Mouse (Mus musculus) heart, embryonic 16.5 days (tissue): ENCODE measurements around the gene Vmn2r16. TPM values are rescaled to one million over a fixed set of nuclear protein-coding genes. Genes with fewer than 3 reads are reported as not detected.

Experiments used
- ATAC-seq: fragments of 200-750 bp; cut with Nextera tagmentation; replicated peaks from 2 replicates; pipeline ENCODE4 v1.8.0; 2017; ENCODE audit warnings: moderate number of reproducible peaks; ENCODE audit not compliant: insufficient read depth, low FRiP score; ENCODE audit errors: extremely low read depth
- H3K27ac ChIP-seq: fragments of 300-500 bp; sonication (generic); 2 replicates; pipeline ENCODE4 v1.5.1; 2014; ENCODE audit warnings: mild to moderate bottlenecking, low read length, control low read depth, moderate library complexity
- H3K27me3 ChIP-seq: fragments of 300-500 bp; sonication (generic); 2 replicates; pipeline ENCODE4 v1.6.1; 2014; ENCODE audit warnings: low read length, mixed read lengths; ENCODE audit not compliant: control insufficient read depth, insufficient read depth
- H3K36me3 ChIP-seq: fragments of 300-500 bp; sonication (generic); 2 replicates; pipeline ENCODE4 v1.6.1; 2014; ENCODE audit not compliant: control insufficient read depth, insufficient read depth
- H3K4me1 ChIP-seq: fragments of 300-500 bp; sonication (generic); 2 replicates; pipeline ENCODE4 v1.6.1; 2014; ENCODE audit warnings: low read length, mixed read lengths; ENCODE audit not compliant: control insufficient read depth, insufficient read depth
- H3K4me2 ChIP-seq: fragments of 300-500 bp; sonication (generic); 2 replicates; pipeline ENCODE4 v1.6.1; 2014; ENCODE audit warnings: low read depth, mild to moderate bottlenecking, control low read depth, low read length
- H3K4me3 ChIP-seq: fragments of 300-500 bp; sonication (generic); 2 replicates; pipeline ENCODE4 v1.5.1; 2014; ENCODE audit warnings: mild to moderate bottlenecking, control low read depth, low read length
- H3K9ac ChIP-seq: fragments of 300-500 bp; sonication (generic); 2 replicates; pipeline ENCODE4 v1.6.1; 2014; ENCODE audit warnings: low read length, control low read depth
- H3K9me3 ChIP-seq: fragments of 300-500 bp; sonication (generic); replicated peaks from 2 replicates; pipeline ENCODE4 v1.6.1; 2016; ENCODE audit warnings: low read length; ENCODE audit not compliant: control insufficient read depth
- WGBS: fragments of 180-500 bp; shearing (Covaris S2); extraction: QIAGEN DNeasy Blood & Tissue Kit; methylation state at CpG from one replicate; pipeline ENCODE4 v1.1.7; 2014; 5-methylcytosine and 5-hydroxymethylcytosine counted together
- polyA plus RNA-seq: library from polyadenylated mRNA; unstranded; fragments of >200 nt; fragmentation: Nextera tagmentation; extraction: Ambion mirVana; gene quantifications from 2 replicates; pipeline ENCODE4 v1.2.1, GENCODE M21; 2015

Gene Vmn2r16
- not detected in 2 replicates for polyA plus RNA-seq

DNA sequence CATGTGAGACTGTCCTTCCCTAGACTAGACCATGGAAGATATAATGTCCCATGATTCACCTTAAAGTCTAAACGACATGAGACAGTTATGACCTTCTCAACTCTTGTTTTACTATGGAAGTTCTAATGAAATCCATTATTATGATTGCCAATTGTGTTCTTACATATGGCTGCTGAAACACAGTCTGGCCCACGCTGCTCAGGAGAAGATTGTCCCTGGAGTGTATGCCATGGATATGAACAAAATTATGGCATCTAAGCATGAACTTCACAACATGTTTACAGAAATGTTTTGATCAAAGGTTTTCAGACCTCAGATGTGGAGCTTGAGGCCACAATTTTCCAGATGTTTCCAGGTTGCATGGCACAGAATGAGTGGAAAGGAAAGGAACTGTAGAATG, at the start of gene Vmn2r16:
Gene Vmn2r16, plus strand, starts transcription at position 301 of the 400 bp plus-strand sequence.
- no peaks in the 10 kb centered on the region for H3K36me3 ChIP-seq
- no peaks in the 10 kb centered on the region for H3K27me3 ChIP-seq
- peaks cover 12% of the 10 kb centered on the region for H3K9me3 ChIP-seq
- no peak within 1 kb of the TSS for H3K4me3 ChIP-seq
- WGBS = 49% methylated on average over 2 of the region's 2 CpGs
- H3K9ac ChIP-seq = no peak within 1 kb of the TSS
- ATAC-seq = no peak
- no peaks in the 10 kb centered on the region for H3K4me1 ChIP-seq
- no peak within 1 kb of the TSS for H3K27ac ChIP-seq
- H3K4me2 ChIP-seq = no peak within 1 kb of the TSS

DNA sequence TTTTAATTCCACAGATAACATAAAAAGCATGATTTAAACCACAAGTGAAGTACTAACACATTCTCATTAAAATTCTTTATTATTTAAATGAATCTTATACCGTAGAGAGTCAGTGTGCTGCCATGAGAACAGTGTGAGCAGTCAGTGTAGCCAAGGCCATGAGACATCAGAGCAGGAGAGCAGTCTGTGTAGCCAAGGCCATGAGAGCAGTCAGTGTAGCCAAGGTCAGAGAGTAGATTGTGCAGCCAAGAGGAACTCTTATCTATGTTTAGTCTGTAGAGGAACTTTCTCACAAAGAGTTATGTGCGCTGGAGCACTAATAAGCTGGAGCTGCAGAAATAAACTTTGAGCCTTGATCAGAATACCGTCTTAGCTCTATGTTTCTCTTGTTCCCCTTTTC, 35.3 kb upstream of the Vmn2r16 start:
- no peak overlapping the region for H3K4me2 ChIP-seq
- no peak overlapping the region for H3K4me3 ChIP-seq
- no peak overlapping the region for H3K27ac ChIP-seq
- no peaks in the 10 kb centered on the region; the same call in none of the 2 replicates for H3K9me3 ChIP-seq
- no peaks in the 10 kb centered on the region for H3K4me1 ChIP-seq
- WGBS = 69% methylated on average over 3 of the region's 3 CpGs
- no peak for ATAC-seq
- no peaks in the 10 kb centered on the region for H3K36me3 ChIP-seq
- H3K27me3 ChIP-seq = no peaks in the 10 kb centered on the region
- no peak overlapping the region for H3K9ac ChIP-seq

DNA sequence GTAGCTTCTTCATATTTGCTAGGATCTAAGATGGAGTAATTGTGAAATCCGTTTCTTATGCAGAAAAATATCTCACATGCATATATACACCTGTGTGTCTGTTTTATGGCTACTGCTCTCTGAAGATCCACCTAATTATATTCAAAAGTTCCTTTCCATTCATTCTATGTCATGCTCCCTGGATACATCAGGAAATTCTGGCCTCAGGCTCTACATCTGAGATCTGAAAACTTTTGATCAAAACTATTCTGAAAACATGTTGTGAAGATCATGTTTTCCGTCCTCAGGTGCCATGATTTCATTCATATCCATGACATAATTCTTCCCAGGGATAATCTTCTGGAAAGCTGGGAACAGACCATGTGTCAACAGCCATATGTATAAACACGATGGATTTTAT, 32.4 kb upstream of the Vmn2r16 start, which contains the start of gene Vmn2r15:
Gene Vmn2r15, minus strand, starts transcription at position 101 of the 400 bp plus-strand sequence.
- Histone ChIP-seq H3K9me3 (no peaks in the 10 kb centered on the region; the same call in 1 of the 2 replicates), H3K36me3 (no peaks in the 10 kb centered on the region), H3K9ac (no peak within 1 kb of the TSS), H3K4me2 (no peak within 1 kb of the TSS), H3K27me3 (no peaks in the 10 kb centered on the region), H3K4me3 (no peak within 1 kb of the TSS), H3K4me1 (no peaks in the 10 kb centered on the region), H3K27ac (no peak within 1 kb of the TSS)
- ATAC-seq = no peak
- WGBS = 42% methylated on average over 3 of the region's 3 CpGs

- 48% methylated on average over 2 of the region's 2 CpGs for WGBS
- Histone ChIP-seq H3K9ac (no peak within 1 kb of the TSS), H3K4me2 (no peak within 1 kb of the TSS), H3K4me3 (no peak within 1 kb of the TSS), H3K9me3 (peaks cover 5% of the 10 kb centered on the region), H3K4me1 (no peaks in the 10 kb centered on the region), H3K27ac (no peak within 1 kb of the TSS), H3K27me3 (no peaks in the 10 kb centered on the region), H3K36me3 (no peaks in the 10 kb centered on the region)
- ATAC-seq = no peak
Measured at GRCm38 (mm10) chr5:109419388-109419787, 89.4 kb downstream of the Vmn2r16 start, which contains the start of gene Vmn2r17. Gene Vmn2r17 (plus strand): TSS chr5:109419688.

Other genes starting within 250 kb of the Vmn2r16 start
- not detected in 2 replicates for gene Vmn2r12, start 232.2 kb upstream of the Vmn2r16 start, polyA plus RNA-seq
- gene Vmn2r13, start 138.0 kb upstream of the Vmn2r16 start, polyA plus RNA-seq = not detected in 2 replicates
- gene Vmn2r14, start 105.5 kb upstream of the Vmn2r16 start, polyA plus RNA-seq = not detected in 2 replicates
- gene Vmn2r15, start 32.5 kb upstream of the Vmn2r16 start, polyA plus RNA-seq = not detected in 2 replicates
- not detected in 2 replicates for gene Vmn2r17, start 89.5 kb downstream of the Vmn2r16 start, polyA plus RNA-seq
- 9.0 and 10.0 TPM in 2 replicates for gene Crlf2, start 228.8 kb downstream of the Vmn2r16 start, polyA plus RNA-seq